Mouse (Mus musculus) hindbrain, embryonic 15.5 days (tissue): ENCODE data around the gene Chpf2. TPM values are rescaled to one million over a fixed set of nuclear protein-coding genes. Genes with fewer than 3 reads are reported as not detected.

Source experiments
- ATAC-seq: fragments of 200-750 bp; cut with Nextera tagmentation; 2 replicates; pipeline ENCODE4 v1.8.0; 2017; ENCODE audit warnings: low read depth, moderate number of reproducible peaks, moderate TSS enrichment; ENCODE audit not compliant: low FRiP score
- H3K27ac ChIP-seq: fragments of 300-500 bp; sonication (generic); replicated peaks from 2 replicates; pipeline ENCODE4 v1.5.1; 2015; ENCODE audit warnings: mild to moderate bottlenecking, inconsistent platforms
- H3K27me3 ChIP-seq: fragments of 300-500 bp; sonication (generic); 2 replicates; pipeline ENCODE4 v1.6.1; 2015; ENCODE audit warnings: control low read depth, inconsistent platforms
- H3K36me3 ChIP-seq: fragments of 300-500 bp; sonication (generic); 2 replicates; pipeline ENCODE4 v1.6.1; 2015; ENCODE audit warnings: control low read depth, inconsistent platforms
- H3K4me1 ChIP-seq: fragments of 300-500 bp; sonication (generic); replicated peaks from 2 replicates; pipeline ENCODE4 v1.6.1; 2015; ENCODE audit warnings: control low read depth, inconsistent platforms
- H3K4me2 ChIP-seq: fragments of 300-500 bp; sonication (generic); 2 replicates; pipeline ENCODE4 v1.6.1; 2015; ENCODE audit warnings: moderate library complexity, mild to moderate bottlenecking, inconsistent platforms
- H3K4me3 ChIP-seq: fragments of 300-500 bp; sonication (generic); 2 replicates; pipeline ENCODE4 v1.5.1; 2015; ENCODE audit warnings: mild to moderate bottlenecking, inconsistent platforms
- H3K9ac ChIP-seq: fragments of 300-500 bp; sonication (generic); 2 replicates; pipeline ENCODE4 v1.6.1; 2015; ENCODE audit warnings: inconsistent platforms
- H3K9me3 ChIP-seq: fragments of 300-500 bp; sonication (generic); 2 replicates; pipeline ENCODE4 v1.6.1; 2016; ENCODE audit warnings: control low read depth, inconsistent platforms
- whole genome bisulfite sequencing: fragments of 180-500 bp; shearing (Covaris S2); methylation state at CpG from one replicate; pipeline ENCODE4 v1.1.7; 2015; 5-methylcytosine and 5-hydroxymethylcytosine counted together
- microRNA counts: library from miRNA; unstranded; fragments of <30 nt; microRNA quantifications from one replicate; lab custom pipeline; 2016
- microRNA-seq: library from miRNA; unstranded; fragments of <30 nt; microRNA quantifications from one replicate; pipeline ENCODE4, GENCODE M21; 2016
- polyA plus RNA-seq: library from polyadenylated mRNA; unstranded; fragments of >200 nt; fragmentation: Nextera tagmentation; extraction: Ambion mirVana; gene quantifications from 2 replicates; pipeline ENCODE4 v1.2.1, GENCODE M21; 2015

The Chpf2 gene
- polyA plus RNA-seq, 1 experiment from 2014 or later = 18.7 TPM

DNA sequence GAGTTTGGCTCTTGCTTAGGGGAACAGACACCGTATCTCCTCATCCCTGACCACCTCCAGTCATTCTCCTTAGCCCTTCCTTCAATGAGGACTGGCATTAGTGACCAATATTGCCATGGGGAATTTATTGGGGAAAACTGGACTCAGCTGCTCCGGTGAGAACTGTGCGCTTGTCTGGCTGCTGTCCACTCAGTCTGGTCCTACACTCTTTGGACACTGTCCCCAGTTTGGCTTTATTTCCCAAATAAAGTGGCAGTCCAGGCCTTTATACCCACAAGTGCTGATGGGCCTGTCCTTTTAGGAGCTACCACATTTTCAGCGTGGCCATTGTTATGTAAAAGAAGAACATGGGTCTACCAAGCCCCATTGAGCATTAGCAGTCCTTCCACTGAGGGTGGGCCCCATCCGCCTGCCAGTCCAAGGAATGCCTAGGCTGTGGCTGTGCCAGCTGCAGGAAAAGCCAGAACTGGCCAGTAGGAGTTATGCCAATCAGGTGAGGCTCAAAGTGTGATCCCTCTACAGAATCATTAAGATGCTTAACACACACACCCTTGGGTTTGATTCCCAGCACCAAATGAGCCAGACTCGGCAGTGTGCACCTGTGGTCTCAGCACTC is 49.1 kb downstream of the Chpf2 start:
- no peaks in the 10 kb centered on the region for H3K36me3 ChIP-seq
- 54% methylated on average over 6 of the region's 6 CpGs for WGBS
- peak; percentile 44; the same call in 1 of the 2 replicates for ATAC-seq
- no peaks in the 10 kb centered on the region for H3K4me1 ChIP-seq
- no peaks in the 10 kb centered on the region for H3K27me3 ChIP-seq
- H3K27ac ChIP-seq = no peak overlapping the region
- no peak overlapping the region for H3K4me3 ChIP-seq
- no peaks in the 10 kb centered on the region for H3K9me3 ChIP-seq
- no peak overlapping the region for H3K9ac ChIP-seq
- H3K4me2 ChIP-seq = no peak overlapping the region

DNA sequence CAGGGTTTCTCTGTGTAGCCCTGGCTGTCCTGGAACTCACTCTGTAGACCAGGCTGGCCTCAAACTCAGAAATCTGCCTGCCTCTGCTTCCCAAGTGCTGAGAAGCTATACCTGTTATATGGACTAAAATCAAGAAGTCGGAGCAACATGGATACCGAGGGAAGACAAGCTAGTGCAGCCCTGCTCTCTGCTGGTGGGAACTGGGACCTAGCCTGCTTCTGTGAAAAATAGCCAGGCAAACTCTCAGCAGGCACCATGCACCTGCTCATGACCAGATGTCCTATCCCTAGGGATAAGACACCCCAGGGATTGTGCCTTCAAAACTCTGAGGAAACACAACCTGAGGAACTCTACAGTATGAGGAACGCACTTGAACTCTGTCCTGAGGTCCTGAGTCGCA is 50.4 kb downstream of the Chpf2 start:
- Histone ChIP-seq H3K36me3 (no peaks in the 10 kb centered on the region), H3K9me3 (no peaks in the 10 kb centered on the region), H3K27ac (no peak overlapping the region), H3K4me2 (no peak overlapping the region), H3K4me3 (no peak overlapping the region), H3K4me1 (no peaks in the 10 kb centered on the region), H3K9ac (no peak overlapping the region), H3K27me3 (no peaks in the 10 kb centered on the region)
- WGBS = 86% methylated on average over 4 of the region's 4 CpGs
- no peak for ATAC-seq

GRCm38 (mm10) chr5:24638131-24638530 is 51.6 kb downstream of the Chpf2 start:
- WGBS = 64% methylated on average over 6 of the region's 6 CpGs
- Histone ChIP-seq H3K9me3 (no peaks in the 10 kb centered on the region), H3K9ac (no peak overlapping the region), H3K27ac (no peak overlapping the region), H3K4me2 (no peak overlapping the region), H3K4me3 (no peak overlapping the region), H3K4me1 (no peaks in the 10 kb centered on the region), H3K27me3 (no peaks in the 10 kb centered on the region), H3K36me3 (no peaks in the 10 kb centered on the region)
- no peak for ATAC-seq

DNA sequence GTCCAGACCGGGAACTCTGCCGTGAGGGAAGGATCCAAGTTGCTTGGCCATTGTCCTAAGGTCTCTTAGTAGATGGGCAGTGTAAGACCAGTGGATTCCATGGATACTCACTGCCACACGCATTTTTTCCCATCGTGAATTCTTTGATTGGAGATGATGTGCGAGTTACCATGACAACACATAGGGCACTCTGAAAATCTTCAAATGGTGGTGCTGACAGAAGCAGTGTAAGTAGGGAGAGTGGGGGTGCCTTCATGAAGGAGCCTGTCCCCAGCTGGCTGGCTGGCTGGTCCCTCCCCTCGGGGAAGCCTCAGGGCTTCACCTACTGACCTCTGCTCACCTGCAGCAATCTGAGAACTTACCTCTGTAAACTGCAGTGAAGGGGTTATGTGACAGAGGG is 52.5 kb downstream of the Chpf2 start:
- no peak overlapping the region for H3K4me2 ChIP-seq
- no peak overlapping the region for H3K4me3 ChIP-seq
- ATAC-seq = peak; percentile 14; the same call in 1 of the 2 replicates
- 59% methylated on average over 6 of the region's 6 CpGs for WGBS
- no peaks in the 10 kb centered on the region for H3K4me1 ChIP-seq
- no peaks in the 10 kb centered on the region for H3K36me3 ChIP-seq
- H3K9ac ChIP-seq = no peak overlapping the region
- no peaks in the 10 kb centered on the region for H3K27me3 ChIP-seq
- H3K27ac ChIP-seq = no peak overlapping the region
- no peaks in the 10 kb centered on the region for H3K9me3 ChIP-seq

MicroRNAs within 50 kb of the gene (microRNA counts, 519-probe panel; counts per million panel counts)
- 1,638 counts per million, percentile 9 among the panel's probes with 10 or more counts for microRNA mmu-miR-671-3p (lab: Ali Mortazavi, UCI)
- not detected for microRNA mmu-miR-671-5p (lab: Ali Mortazavi, UCI)

Small RNA genes within 50 kb of the gene (microRNA-seq; reads per million reads assigned to microRNA genes)
- gene Mir671 = 360 reads per million, percentile 67 among the genes with 10 or more reads in this experiment

Other genes starting within 250 kb of the Chpf2 start
- 13.0 and 17.9 TPM in 2 replicates for gene Kcnh2, start 235.1 kb upstream of the Chpf2 start, polyA plus RNA-seq
- gene Nos3, start 221.9 kb upstream of the Chpf2 start, polyA plus RNA-seq = 9.6 and 10.7 TPM in 2 replicates
- gene Atg9b, start 194.6 kb upstream of the Chpf2 start, polyA plus RNA-seq = 2.9 and 3.6 TPM in 2 replicates
- gene Abcb8, start 193.1 kb upstream of the Chpf2 start, polyA plus RNA-seq = 49.7 and 56.5 TPM in 2 replicates
- 0.88 and 1.4 TPM in 2 replicates for gene Asic3, start 173.3 kb upstream of the Chpf2 start, polyA plus RNA-seq
- 115 and 123 TPM in 2 replicates for gene Cdk5, start 163.2 kb upstream of the Chpf2 start, polyA plus RNA-seq
- 25.1 and 26.8 TPM in 2 replicates for gene Slc4a2, start 162.9 kb upstream of the Chpf2 start, polyA plus RNA-seq
- 96.8 and 113 TPM in 2 replicates for gene Fastk, start 141.5 kb upstream of the Chpf2 start, polyA plus RNA-seq
- gene Tmub1, start 138.9 kb upstream of the Chpf2 start, polyA plus RNA-seq = 55.1 and 64.2 TPM in 2 replicates
- 112 and 124 TPM in 2 replicates for gene Agap3, start 134.6 kb upstream of the Chpf2 start, polyA plus RNA-seq
- 6.8 and 8.8 TPM in 2 replicates for gene Gbx1, start 59.5 kb upstream of the Chpf2 start, polyA plus RNA-seq
- gene Asb10, start 45.8 kb upstream of the Chpf2 start, polyA plus RNA-seq = 0.14 and 0.26 TPM in 2 replicates
- 0.10 and 0.18 TPM in 2 replicates for gene 4931409K22Rik, start 29.9 kb upstream of the Chpf2 start, polyA plus RNA-seq
- gene Abcf2, start 9.3 kb upstream of the Chpf2 start, polyA plus RNA-seq = 78.7 and 82.1 TPM in 2 replicates
- gene Smarcd3, start 37.7 kb downstream of the Chpf2 start, polyA plus RNA-seq = 134 and 138 TPM in 2 replicates
- gene Nub1, start 98.8 kb downstream of the Chpf2 start, polyA plus RNA-seq = 43.9 and 49.0 TPM in 2 replicates
- 7.7 and 8.2 TPM in 2 replicates for gene Wdr86, start 144.0 kb downstream of the Chpf2 start, polyA plus RNA-seq
- gene Crygn, start 171.3 kb downstream of the Chpf2 start, polyA plus RNA-seq = 0.77 and 2.0 TPM in 2 replicates